Mouse (Mus musculus) lung, postnatal 0 days (tissue): ENCODE measurements at regions not wholly inside any gene's neighbourhood (a gene's known extent, or its start where the extent isn't known, plus 50 kb on each side); places are given as distances from the start of the nearest gene placed in this dataset.

Experiments
- ATAC-seq: fragments of 200-750 bp; cut with Nextera tagmentation; 2 replicates; pipeline ENCODE4 v1.8.0; 2017; ENCODE audit warnings: moderate library complexity
- DNase-seq: peaks from one replicate; pipeline ENCODE4 v3.0.0-alpha.2; 2016; ENCODE audit warnings: low spot score
- H3K27ac ChIP-seq: fragments of 300-500 bp; sonication (generic); 2 replicates; pipeline ENCODE4 v1.5.1; 2014; ENCODE audit warnings: antibody characterized with exemption, mild to moderate bottlenecking, low read length, mixed read lengths
- H3K27me3 ChIP-seq: fragments of 300-500 bp; sonication (generic); replicated peaks from 2 replicates; pipeline ENCODE4 v1.6.1; 2014; ENCODE audit warnings: low read length, mixed read lengths; ENCODE audit not compliant: insufficient read depth
- H3K36me3 ChIP-seq: fragments of 300-500 bp; sonication (generic); 2 replicates; pipeline ENCODE4 v1.6.1; 2014; ENCODE audit warnings: low read length, mixed read lengths; ENCODE audit not compliant: insufficient read depth
- H3K4me1 ChIP-seq: fragments of 300-500 bp; sonication (generic); 2 replicates; pipeline ENCODE4 v1.6.1; 2014; ENCODE audit warnings: antibody characterized with exemption, low read depth, low read length, mixed read lengths; ENCODE audit not compliant: insufficient read depth
- H3K4me2 ChIP-seq: fragments of 300-500 bp; sonication (generic); replicated peaks from 2 replicates; pipeline ENCODE4 v1.6.1; 2014; ENCODE audit warnings: low read depth, mild to moderate bottlenecking, low read length, moderate library complexity, mixed read lengths
- H3K4me3 ChIP-seq: fragments of 300-500 bp; sonication (generic); 2 replicates; pipeline ENCODE4 v1.5.1; 2014; ENCODE audit warnings: low read depth, low read length
- H3K9ac ChIP-seq: fragments of 300-500 bp; sonication (generic); replicated peaks from 2 replicates; pipeline ENCODE4 v1.6.1; 2014; ENCODE audit warnings: low read depth, mild to moderate bottlenecking
- H3K9me3 ChIP-seq: fragments of 300-500 bp; sonication (generic); 2 replicates; pipeline ENCODE4 v1.6.1; 2016; ENCODE audit warnings: low read length, mixed read lengths
- CTCF ChIP-seq: IDR thresholded peaks from 2 replicates; pipeline ENCODE4 v1.5.1; 2016; ENCODE audit warnings: antibody characterized with exemption, mild to moderate bottlenecking
- EP300 ChIP-seq: IDR thresholded peaks from 2 replicates; pipeline ENCODE4 v1.6.1; 2016; ENCODE audit warnings: antibody characterized with exemption, mild to moderate bottlenecking, control low read depth
- WGBS: fragments of 180-500 bp; shearing (Covaris S2); extraction: QIAGEN DNeasy Blood & Tissue Kit; methylation state at CpG from one replicate; pipeline ENCODE4 v1.1.7; 2014; 5-methylcytosine and 5-hydroxymethylcytosine counted together

GRCm38 (mm10) chr17:65173236-65173635, 337.4 kb upstream of the 4930583I09Rik start:
- Histone ChIP-seq H3K9me3 (no peaks in the 10 kb centered on the region), H3K4me3 (no peak overlapping the region), H3K9ac (no peak overlapping the region), H3K36me3 (no peaks in the 10 kb centered on the region), H3K27ac (no peak overlapping the region), H3K4me2 (no peak overlapping the region), H3K27me3 (no peaks in the 10 kb centered on the region), H3K4me1 (no peaks in the 10 kb centered on the region)
- no peak for TF ChIP-seq EP300
- ATAC-seq (no peak), DNase-seq (no peak)
- WGBS: 77% methylated on average over 3 of the region's 3 CpGs

GRCm38 (mm10) chr17:65170691-65171090, 334.8 kb upstream of the 4930583I09Rik start:
- no peak overlapping the region for H3K9ac ChIP-seq
- no peaks in the 10 kb centered on the region for H3K27me3 ChIP-seq
- H3K4me2 ChIP-seq: no peak overlapping the region
- DNase-seq (peak; percentile 6), ATAC-seq (no peak)
- H3K36me3 ChIP-seq: no peaks in the 10 kb centered on the region
- H3K9me3 ChIP-seq: no peaks in the 10 kb centered on the region
- no peak overlapping the region for H3K27ac ChIP-seq
- 62% methylated on average over 4 of the region's 4 CpGs for WGBS
- H3K4me3 ChIP-seq: no peak overlapping the region
- H3K4me1 ChIP-seq: no peaks in the 10 kb centered on the region
- TF ChIP-seq CTCF: no peak
- TF ChIP-seq EP300: no peak

GRCm38 (mm10) chr17:65169981-65170617, 334.2 kb upstream of the 4930583I09Rik start:
- ATAC-seq: no peak
- no peak overlapping the region for H3K4me3 ChIP-seq
- TF ChIP-seq EP300 (no peak), CTCF (no peak)
- no peaks in the 10 kb centered on the region for H3K27me3 ChIP-seq
- H3K9ac ChIP-seq: no peak overlapping the region
- no peak overlapping the region for H3K27ac ChIP-seq
- H3K9me3 ChIP-seq: no peaks in the 10 kb centered on the region
- 66% methylated on average over 4 of the region's 4 CpGs for WGBS
- H3K4me2 ChIP-seq: no peak overlapping the region
- no peak for DNase-seq
- H3K4me1 ChIP-seq: no peaks in the 10 kb centered on the region
- no peaks in the 10 kb centered on the region for H3K36me3 ChIP-seq

GRCm38 (mm10) chr17:65146376-65146775, 310.5 kb upstream of the 4930583I09Rik start:
- H3K27me3 ChIP-seq: no peaks in the 10 kb centered on the region
- no peak overlapping the region for H3K9ac ChIP-seq
- H3K36me3 ChIP-seq: no peaks in the 10 kb centered on the region
- WGBS: 70% methylated on average over 2 of the region's 2 CpGs
- H3K4me1 ChIP-seq: no peaks in the 10 kb centered on the region
- no peak overlapping the region for H3K4me3 ChIP-seq
- DNase-seq (no peak), ATAC-seq (no peak)
- no peaks in the 10 kb centered on the region for H3K9me3 ChIP-seq
- H3K4me2 ChIP-seq: no peak overlapping the region
- no peak overlapping the region for H3K27ac ChIP-seq
- TF ChIP-seq CTCF (no peak), EP300 (no peak)

- ATAC-seq: no peak
- no peaks in the 10 kb centered on the region for H3K27me3 ChIP-seq
- no peaks in the 10 kb centered on the region for H3K9me3 ChIP-seq
- no peak overlapping the region for H3K9ac ChIP-seq
- no peak for DNase-seq
- H3K27ac ChIP-seq: no peak overlapping the region
- H3K4me1 ChIP-seq: no peaks in the 10 kb centered on the region
- no peaks in the 10 kb centered on the region for H3K36me3 ChIP-seq
- no peak overlapping the region for H3K4me2 ChIP-seq
- 72% methylated on average over 5 of the region's 5 CpGs for WGBS
- no peak for TF ChIP-seq EP300
- TF ChIP-seq CTCF: no peak
- H3K4me3 ChIP-seq: no peak overlapping the region
Measured at GRCm38 (mm10) chr17:65114651-65115050, 278.8 kb upstream of the 4930583I09Rik start.

GRCm38 (mm10) chr17:65113121-65113520, 277.2 kb upstream of the 4930583I09Rik start:
- Histone ChIP-seq H3K9me3 (no peaks in the 10 kb centered on the region), H3K9ac (no peak overlapping the region), H3K27ac (no peak overlapping the region), H3K4me3 (no peak overlapping the region), H3K4me2 (no peak overlapping the region), H3K4me1 (no peaks in the 10 kb centered on the region), H3K36me3 (no peaks in the 10 kb centered on the region), H3K27me3 (no peaks in the 10 kb centered on the region)
- DNase-seq: no peak
- WGBS: 63% methylated on average over 3 of the region's 3 CpGs
- no peak for ATAC-seq
- TF ChIP-seq EP300 (no peak), CTCF (no peak)

- H3K9me3 ChIP-seq: no peaks in the 10 kb centered on the region
- DNase-seq (no peak), ATAC-seq (no peak)
- H3K27me3 ChIP-seq: no peaks in the 10 kb centered on the region
- H3K9ac ChIP-seq: no peak overlapping the region
- 89% methylated on average over 2 of the region's 2 CpGs for WGBS
- H3K4me2 ChIP-seq: no peak overlapping the region
- no peaks in the 10 kb centered on the region for H3K4me1 ChIP-seq
- no peak for TF ChIP-seq EP300
- TF ChIP-seq CTCF: no peak
- no peak overlapping the region for H3K4me3 ChIP-seq
- H3K36me3 ChIP-seq: no peaks in the 10 kb centered on the region
- no peak overlapping the region for H3K27ac ChIP-seq
Measured at GRCm38 (mm10) chr17:65105622-65106021, 269.8 kb upstream of the 4930583I09Rik start.
